Mouse (Mus musculus): ENCODE results near the gene Cenpc1.

Gene Cenpc1

DNA sequence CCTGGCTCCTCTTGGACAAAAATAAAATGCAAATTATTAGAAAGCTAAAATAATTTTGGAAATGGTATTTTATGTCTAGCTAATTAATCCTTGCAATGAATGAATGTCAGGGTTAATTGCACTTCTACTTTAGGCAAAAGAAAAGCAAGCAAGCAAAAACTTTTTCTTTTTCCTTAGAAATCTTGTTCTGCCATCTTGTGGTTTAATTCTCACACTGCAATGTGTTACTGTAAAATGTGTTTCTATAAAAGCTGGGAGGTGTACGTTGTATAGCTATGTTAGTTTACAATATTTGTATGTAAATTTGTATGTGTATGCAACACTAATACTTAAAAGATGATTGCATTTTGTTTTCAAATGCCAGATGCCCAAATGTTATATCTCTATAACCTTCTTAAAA is 70.8 kb downstream of the Cenpc1 start:
- DNase-seq (ENCODE audit: low spot score) = no peak

DNA sequence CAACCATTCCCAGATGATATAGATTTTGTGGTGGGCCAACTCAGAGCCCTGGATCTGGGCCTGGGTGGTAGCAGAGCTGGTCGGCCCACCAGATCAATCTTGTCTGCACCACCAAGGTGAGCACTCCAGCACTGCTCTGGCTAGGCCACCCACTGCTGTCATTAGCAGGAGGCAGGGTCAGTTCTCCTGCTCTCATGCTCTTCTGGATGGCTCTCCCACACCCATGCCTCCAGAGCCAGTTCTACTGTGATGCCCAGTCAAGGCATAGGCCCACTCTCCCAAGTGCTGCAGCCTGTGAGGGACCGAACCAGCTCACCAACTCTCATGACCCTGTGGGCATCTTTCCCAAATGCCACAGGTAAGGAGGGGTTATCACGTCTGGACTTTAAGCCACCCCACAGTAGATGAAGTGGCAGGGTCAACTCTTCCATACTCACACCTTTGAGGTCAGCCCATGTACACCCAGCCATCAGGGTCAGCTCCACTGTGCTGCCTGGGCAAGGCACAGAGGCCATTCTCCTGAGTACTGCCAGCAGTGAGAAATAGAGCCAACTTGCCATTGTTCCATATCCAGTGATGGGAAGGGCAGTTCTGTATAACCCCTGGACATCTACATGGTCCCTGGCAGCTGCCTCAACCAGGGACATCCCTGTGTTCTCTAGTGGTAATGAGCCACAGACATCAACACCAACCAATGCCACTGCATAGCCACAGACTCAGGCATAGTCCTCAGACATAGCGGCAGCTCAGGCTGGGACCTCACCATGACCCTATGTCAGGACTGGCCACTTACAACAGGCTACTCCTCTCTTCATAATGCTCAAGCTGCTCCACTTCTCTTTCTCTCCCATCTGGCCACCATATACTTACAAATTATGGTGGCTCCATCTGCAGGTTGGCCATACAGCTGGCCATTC is 72.3 kb downstream of the Cenpc1 start:
- no peak for DNase-seq (ENCODE audit: low spot score)

- no peak for DNase-seq (ENCODE audit: low spot score)
Measured at GRCm38 (mm10) chr5:85992055-85992454, 73.3 kb downstream of the Cenpc1 start.

- no peak for DNase-seq (ENCODE audit: low spot score)
Measured at GRCm38 (mm10) chr5:85987516-85987863, 77.9 kb downstream of the Cenpc1 start.

DNA sequence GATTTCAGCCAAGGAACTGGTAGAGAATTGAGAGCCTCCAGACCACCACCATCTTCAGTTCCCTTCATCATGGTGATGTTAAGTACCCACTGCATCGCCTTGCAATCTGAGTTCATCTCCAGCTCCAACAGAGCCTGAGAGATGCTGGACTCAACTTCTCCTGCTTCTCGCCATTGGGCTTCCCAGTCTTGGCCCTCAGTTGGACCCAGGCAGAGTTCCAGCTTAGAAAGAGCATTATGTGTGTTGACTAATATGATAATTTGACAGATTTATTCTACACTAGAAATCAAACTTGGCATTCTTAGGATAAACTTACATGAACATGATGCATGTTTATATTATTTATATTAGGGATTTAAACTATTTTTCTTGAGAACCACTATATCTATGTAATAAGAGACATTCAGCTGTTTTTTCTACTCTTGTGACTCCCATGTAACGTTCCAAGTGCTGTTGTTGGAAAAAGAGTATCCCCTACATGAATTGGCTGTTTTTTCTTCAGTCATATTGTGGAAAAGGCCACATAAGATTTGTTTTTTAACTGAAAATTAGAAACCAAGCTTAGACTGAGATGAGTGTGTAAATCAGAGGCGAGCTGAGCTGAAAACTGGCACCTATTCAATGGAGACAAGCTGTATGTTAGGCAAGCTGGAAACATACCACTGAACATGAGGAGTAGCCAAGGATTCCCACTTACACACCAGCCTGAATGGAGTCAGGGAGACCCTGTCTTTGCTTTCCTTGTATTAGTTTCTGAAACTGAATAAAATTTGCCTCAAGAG is 78.5 kb downstream of the Cenpc1 start:
- no peak for DNase-seq (ENCODE audit: low spot score)

- DNase-seq (ENCODE audit: low spot score) = no peak
Measured at GRCm38 (mm10) chr5:85977646-85978426, 87.5 kb downstream of the Cenpc1 start.

- no peak for DNase-seq (ENCODE audit: low spot score)
Measured at GRCm38 (mm10) chr5:85962791-85963190, 102.6 kb downstream of the Cenpc1 start.

All from T-cell, adult 2 months (primary cell).